Mouse (Mus musculus): ENCODE data around the gene Kdm5a.

Kdm5a gene

GRCm38 (mm10) chr6:120442171-120442749, 78.3 kb downstream of the Kdm5a start:
- DNase-seq, result no peak

GRCm38 (mm10) chr6:120443363-120444355, 79.7 kb downstream of the Kdm5a start:
- DNase-seq, result no peak

- no peak for DNase-seq
Measured at GRCm38 (mm10) chr6:120450208-120450607, 86.3 kb downstream of the Kdm5a start.

GRCm38 (mm10) chr6:120452384-120453102, 88.6 kb downstream of the Kdm5a start:
- DNase-seq, result no peak

- no peak for DNase-seq
Measured at GRCm38 (mm10) chr6:120453103-120453445, 89.2 kb downstream of the Kdm5a start.

GRCm38 (mm10) chr6:120453556-120453955, 89.6 kb downstream of the Kdm5a start:
- DNase-seq, result no peak

GRCm38 (mm10) chr6:120454627-120455077, 90.7 kb downstream of the Kdm5a start:
- DNase-seq, result no peak

GRCm38 (mm10) chr6:120457074-120457473, 93.2 kb downstream of the Kdm5a start:
- DNase-seq, result no peak

GRCm38 (mm10) chr6:120457751-120458150, 93.8 kb downstream of the Kdm5a start:
- no peak for DNase-seq

- DNase-seq, result no peak
Measured at GRCm38 (mm10) chr6:120461217-120461616, 97.3 kb downstream of the Kdm5a start.

- no peak for DNase-seq
Measured at GRCm38 (mm10) chr6:120462251-120462650, 98.3 kb downstream of the Kdm5a start.

- no peak for DNase-seq
Measured at GRCm38 (mm10) chr6:120463086-120463871, 99.4 kb downstream of the Kdm5a start, which contains the start of gene Il17ra. TSS of gene Il17ra (plus strand) at chr6:120463247.

GRCm38 (mm10) chr6:120463884-120464283, 100.0 kb downstream of the Kdm5a start:
- DNase-seq, result no peak

GRCm38 (mm10) chr6:120464406-120464939, 100.5 kb downstream of the Kdm5a start:
- DNase-seq, result no peak

- no peak for DNase-seq
Measured at GRCm38 (mm10) chr6:120465393-120465792, 101.5 kb downstream of the Kdm5a start.

- no peak for DNase-seq
Measured at GRCm38 (mm10) chr6:120466609-120467329, 102.8 kb downstream of the Kdm5a start.

GRCm38 (mm10) chr6:120468259-120468658, 104.3 kb downstream of the Kdm5a start:
- DNase-seq, result no peak

- DNase-seq, result no peak
Measured at GRCm38 (mm10) chr6:120469268-120469667, 105.3 kb downstream of the Kdm5a start.

GRCm38 (mm10) chr6:120469770-120470169, 105.8 kb downstream of the Kdm5a start:
- no peak for DNase-seq

- no peak for DNase-seq
Measured at GRCm38 (mm10) chr6:120470666-120471065, 106.7 kb downstream of the Kdm5a start.

- no peak for DNase-seq
Measured at GRCm38 (mm10) chr6:120471991-120472441, 108.1 kb downstream of the Kdm5a start.
